Comparison of ENCODE assay signal across 10 mouse cellular contexts in the genomic region with DNA sequence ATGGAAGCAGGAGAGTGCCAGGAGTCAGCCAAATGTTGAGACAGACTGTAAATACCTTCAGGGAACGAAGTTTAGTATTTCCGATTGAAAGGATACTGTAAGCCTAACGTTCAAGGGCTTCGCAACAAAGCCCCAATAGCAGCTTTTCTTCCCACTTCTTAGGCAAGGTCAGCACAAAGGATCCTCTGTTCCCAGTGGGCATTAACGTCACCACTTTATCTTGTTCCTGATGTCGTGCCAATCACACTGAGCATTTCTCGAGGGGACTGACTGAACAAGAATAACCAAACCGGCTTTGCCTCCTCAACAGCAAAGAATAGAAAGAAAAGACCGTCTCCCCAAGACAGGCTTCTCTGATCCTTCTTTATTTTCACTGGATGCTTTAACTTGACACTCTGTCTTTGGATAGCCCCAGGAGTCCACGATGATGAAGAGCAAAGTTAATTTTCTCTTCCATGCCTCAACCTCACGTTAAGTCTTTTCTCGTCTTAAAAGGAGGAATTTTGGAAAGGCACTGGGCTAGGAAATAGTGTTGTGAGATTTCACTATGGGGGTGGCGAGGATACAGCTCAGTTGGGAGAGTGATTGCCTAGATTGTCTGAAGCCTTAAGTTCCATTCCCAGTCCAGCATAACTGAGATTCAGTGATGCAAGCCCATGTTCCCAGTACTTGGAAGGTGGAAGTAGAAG. TPM values are rescaled to one million over a fixed set of nuclear protein-coding genes. Genes with fewer than 3 reads are reported as not detected.
DNase-seq lines count a peak whose midpoint lies in the region; ATAC-seq and TF ChIP-seq lines count a peak whose summit lies in the region.
"Had no signal": no experiment of that assay in that cellular context is flagged by ENCODE, and none has a peak within 500 bp of the region (broad histone marks: within the 10 kb centered on the region; RNA-seq: fewer than 3 reads in every experiment).

No protein-coding gene starts in this region.

- H3K36me3 ChIP-seq in forebrain, postnatal 0 days (ENCODE audit: insufficient read depth) = no peaks in the 10 kb centered on the region
- no peaks in the 10 kb centered on the region for H3K36me3 ChIP-seq in midbrain, embryonic 11.5 days (ENCODE audit: control insufficient read depth, insufficient read depth, low read length)

- TF ChIP-seq CTCF in forebrain, postnatal 0 days (IDR thresholded peaks at IDR 0.05; ENCODE audit: low read depth) = no peak

- peak; percentile 69 for ATAC-seq in forebrain, postnatal 0 days
- ATAC-seq in midbrain, embryonic 11.5 days (ENCODE audit: low FRiP score) = peak; percentile 69

- no peak overlapping the region for H3K4me2 ChIP-seq in forebrain, postnatal 0 days (ENCODE audit: low read depth)
- H3K4me2 ChIP-seq in midbrain, embryonic 11.5 days = no peak overlapping the region

- no peaks in the 10 kb centered on the region for H3K4me1 ChIP-seq in forebrain, postnatal 0 days (ENCODE audit: insufficient read depth)
- H3K4me1 ChIP-seq in midbrain, embryonic 11.5 days (ENCODE audit: control insufficient read depth, insufficient read depth, low read length) = peaks cover 10% of the 10 kb centered on the region

- no peak overlapping the region for H3K9ac ChIP-seq in forebrain, postnatal 0 days
- H3K9ac ChIP-seq in midbrain, embryonic 11.5 days (ENCODE audit: low read length) = no peak overlapping the region

- H3K27me3 ChIP-seq in forebrain, postnatal 0 days (ENCODE audit: insufficient read depth, low read length) = no peaks in the 10 kb centered on the region
- no peaks in the 10 kb centered on the region for H3K27me3 ChIP-seq in midbrain, embryonic 11.5 days (ENCODE audit: control insufficient read depth, insufficient read depth, low read length)

- intact Hi-C loops in gastrocnemius, postnatal 14 days (cut with DNase I; ENCODE audit: low total_unique reads) = no loop called here

- peak; percentile 43 for DNase-seq in embryo, embryonic 10 days (ENCODE audit: low spot score)
- no peak for DNase-seq in embryo, embryonic 9.5 days (ENCODE audit: extremely low spot score)
- peak; percentile 34 for DNase-seq in brain, adult 2 months (ENCODE audit: low read depth, low spot score)
- peak; percentile 47 for DNase-seq in forebrain, postnatal 0 days
- no peak for DNase-seq in midbrain, embryonic 11.5 days (ENCODE audit: low spot score, missing footprints)
- no peak for DNase-seq in ovary, postnatal 36 days (ENCODE audit: low spot score)
- no peak for DNase-seq in gastrocnemius, postnatal 14 days
- DNase-seq in MN1 (ENCODE audit: low spot score) = no peak
- DNase-seq: lung, postnatal 10 days had no signal

- 11% methylated on average over 13 of the region's 13 CpGs for WGBS in forebrain, postnatal 0 days
- 30% methylated on average over 13 of the region's 13 CpGs for WGBS in midbrain, embryonic 11.5 days

- no peak overlapping the region for H3K4me3 ChIP-seq in forebrain, postnatal 0 days (ENCODE audit: low read depth, low read length)
- H3K4me3 ChIP-seq in midbrain, embryonic 11.5 days (ENCODE audit: low read depth, low read length) = no peak overlapping the region

- no peak overlapping the region for H3K27ac ChIP-seq in forebrain, postnatal 0 days (ENCODE audit: low read depth, low read length)
- H3K27ac ChIP-seq in midbrain, embryonic 11.5 days (ENCODE audit: low read depth, low read length) = no peak overlapping the region
- H3K27ac ChIP-seq: kidney, postnatal 0 days had no signal

- no peaks in the 10 kb centered on the region for H3K9me3 ChIP-seq in forebrain, postnatal 0 days (ENCODE audit: low read length)
- no peaks in the 10 kb centered on the region for H3K9me3 ChIP-seq in midbrain, embryonic 11.5 days (ENCODE audit: control insufficient read depth, low read length)

RNA-seq across cellular contexts. Expression of a gene that starts 57.5 kb away (rescaled TPM):
- total RNA-seq in forebrain, postnatal 0 days (2014; rRNA removed) = 41.3 and 44.9 TPM in 2 replicates
- 4.9 and 5.8 TPM in 2 replicates for polyA plus RNA-seq in forebrain, postnatal 0 days (2015; fragmentation: Nextera tagmentation; extraction: Ambion mirVana)
- polyA plus RNA-seq in midbrain, embryonic 11.5 days (2014; fragmentation: Nextera tagmentation; extraction: Ambion mirVana) = 22.6 and 25.6 TPM in 2 replicates
- total RNA-seq in gastrocnemius, postnatal 14 days (2021) = 10 to 100 TPM; 15.7 to 17.1 TPM

Comparison
In these comparisons a context has a peak if more than half of its experiments do, and no peak if none do; other contexts are left out.
1. DNase-seq: peak in embryo, embryonic 10 days (single experiment), brain, adult 2 months (single experiment) and forebrain, postnatal 0 days (single experiment); none in embryo, embryonic 9.5 days (single experiment), midbrain, embryonic 11.5 days (single experiment), ovary, postnatal 36 days (single experiment), gastrocnemius, postnatal 14 days (single experiment) and MN1 (single experiment).